Mouse (Mus musculus): ENCODE results near the gene Gpr18. TPM values are rescaled to one million over a fixed set of nuclear protein-coding genes. Genes with fewer than 3 reads are reported as not detected.

The Gpr18 gene
- 0.41 TPM for polyA plus RNA-seq (2014; fragmentation: Illumina TruSeq; extraction: RNeasy Lipid Tissue Mini Kit (QIAGEN cat#74804); ENCODE audit: low read depth, low replicate concordance)

DNA sequence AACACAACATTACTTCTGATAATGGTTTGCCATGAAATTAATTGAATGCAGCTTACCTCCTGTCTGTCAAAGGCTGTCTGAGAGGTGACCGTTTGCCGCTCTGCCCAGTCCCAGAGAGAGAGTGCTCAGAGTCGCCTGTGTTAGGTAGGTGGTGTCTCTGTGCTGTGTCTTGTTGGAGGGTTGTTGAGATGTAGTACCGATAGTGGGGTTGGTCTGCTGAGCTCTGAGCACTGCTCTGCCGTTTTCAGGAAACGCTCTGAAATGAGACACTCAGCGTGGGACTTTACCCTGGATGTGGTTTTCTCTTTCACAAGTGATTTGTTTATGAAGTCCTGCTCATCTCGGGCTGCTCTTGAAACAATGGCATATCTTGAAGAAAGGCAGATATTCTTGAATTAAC lies at the start of gene Gpr18:
TSS of gene Gpr18 (minus strand) at position 161 of the 400 bp plus-strand sequence.

DNA sequence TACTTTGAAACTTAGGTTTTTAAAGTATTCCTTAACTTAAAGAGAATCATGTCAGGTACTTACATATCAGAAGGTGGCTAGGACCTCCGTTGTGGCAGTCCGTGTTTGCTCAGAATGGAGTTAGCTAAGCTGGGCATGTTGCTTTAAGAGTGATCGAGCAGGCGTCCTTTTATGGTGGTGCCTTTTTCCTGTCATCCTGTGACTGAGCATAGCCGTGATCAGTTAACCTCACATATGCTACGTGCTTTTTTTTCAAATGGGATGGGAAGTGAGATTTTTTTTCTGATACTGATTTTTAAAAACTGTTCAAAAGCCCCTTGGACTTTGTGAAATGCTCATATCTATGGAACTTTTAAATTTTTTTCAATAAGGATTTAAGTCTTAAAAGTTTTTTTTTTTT lies 49.4 kb upstream of the Gpr18 start, which contains the start of gene Gpr183:
TSS of gene Gpr183 (minus strand) at position 206 of the 400 bp plus-strand sequence.

DNA sequence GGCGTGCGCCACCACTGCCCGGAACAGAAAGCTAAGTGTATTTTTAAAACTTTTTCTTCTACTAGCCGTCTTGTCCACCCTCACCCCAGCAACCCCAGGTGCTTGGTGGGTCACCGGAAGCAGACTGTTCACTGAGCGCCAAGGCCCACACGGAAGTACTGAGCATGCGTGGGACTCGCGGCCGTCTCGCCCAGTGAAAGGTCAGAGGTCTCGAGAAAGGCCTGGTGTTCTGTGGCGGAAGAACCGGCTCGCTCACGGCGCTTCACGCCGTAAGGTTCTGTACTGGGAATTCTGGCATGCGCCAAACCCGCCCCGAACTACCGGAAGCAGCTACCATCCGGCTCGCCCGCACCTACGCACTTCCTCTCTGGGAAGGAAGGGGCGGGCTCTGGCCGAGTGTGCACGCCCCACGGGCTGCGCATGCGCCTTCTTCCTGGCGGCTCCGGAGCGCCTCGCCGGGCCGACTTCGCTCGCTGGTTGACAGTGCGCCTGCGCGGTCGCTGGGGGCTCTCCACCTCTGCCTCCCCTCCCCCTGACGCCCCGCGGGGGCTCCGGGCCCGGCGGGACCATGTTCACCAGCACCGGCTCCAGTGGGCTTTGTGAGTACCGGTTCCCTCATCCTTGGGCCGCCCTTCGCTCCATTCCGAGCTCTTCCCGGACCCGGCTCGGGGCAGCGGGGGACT lies 37.3 kb downstream of the Gpr18 start, which contains the start of gene Ubac2:
TSS of gene Ubac2 (plus strand) at position 445 of the 683 bp plus-strand sequence.

Other genes starting within 250 kb of the Gpr18 start
- 26.0 TPM for gene Dock9, start 117.9 kb downstream of the Gpr18 start, polyA plus RNA-seq (2014; fragmentation: Illumina TruSeq; extraction: RNeasy Lipid Tissue Mini Kit (QIAGEN cat#74804); ENCODE audit: low read depth, low replicate concordance)
- gene Ubac2, start 37.2 kb downstream of the Gpr18 start, polyA plus RNA-seq (2014; fragmentation: Illumina TruSeq; extraction: RNeasy Lipid Tissue Mini Kit (QIAGEN cat#74804); ENCODE audit: low read depth, low replicate concordance): 10.2 TPM
- 0.47 TPM for gene Gpr183, start 49.4 kb upstream of the Gpr18 start, polyA plus RNA-seq (2014; fragmentation: Illumina TruSeq; extraction: RNeasy Lipid Tissue Mini Kit (QIAGEN cat#74804); ENCODE audit: low read depth, low replicate concordance)
- gene Timm8a2, start 118.9 kb upstream of the Gpr18 start, polyA plus RNA-seq (2014; fragmentation: Illumina TruSeq; extraction: RNeasy Lipid Tissue Mini Kit (QIAGEN cat#74804); ENCODE audit: low read depth, low replicate concordance): not detected
- 663 TPM for gene Tm9sf2, start 191.3 kb upstream of the Gpr18 start, polyA plus RNA-seq (2014; fragmentation: Illumina TruSeq; extraction: RNeasy Lipid Tissue Mini Kit (QIAGEN cat#74804); ENCODE audit: low read depth, low replicate concordance)

Data from adrenal gland, adult 10 weeks (tissue).